Mouse (Mus musculus) liver, embryonic 11.5 days (tissue): Measurements from ENCODE around the gene Eif4g1. TPM values are rescaled to one million over a fixed set of nuclear protein-coding genes. Genes with fewer than 3 reads are reported as not detected.

Source experiments
- ATAC-seq: fragments of 200-750 bp; cut with Nextera tagmentation; replicated peaks from 2 replicates; pipeline ENCODE4 v1.8.0; 2017; ENCODE audit warnings: moderate number of reproducible peaks, mild to moderate bottlenecking, moderate TSS enrichment, moderate library complexity; ENCODE audit not compliant: low FRiP score
- DNase-seq: peaks from one replicate; pipeline ENCODE4 v3.0.0-alpha.2; 2017; ENCODE audit warnings: low spot score
- H3K27ac ChIP-seq: fragments of 300-500 bp; sonication (generic); 2 replicates; pipeline ENCODE4 v1.5.1; 2014; ENCODE audit warnings: mild to moderate bottlenecking, low read depth, low read length, control low read depth
- H3K27me3 ChIP-seq: fragments of 300-500 bp; sonication (generic); replicated peaks from 2 replicates; pipeline ENCODE4 v1.6.1; 2014; ENCODE audit warnings: low read length, mixed read lengths; ENCODE audit not compliant: control insufficient read depth, insufficient read depth
- H3K36me3 ChIP-seq: fragments of 300-500 bp; sonication (generic); 2 replicates; pipeline ENCODE4 v1.6.1; 2014; ENCODE audit warnings: mild to moderate bottlenecking, low read length, moderate library complexity, mixed read lengths; ENCODE audit not compliant: control insufficient read depth, insufficient read depth
- H3K4me1 ChIP-seq: fragments of 300-500 bp; sonication (generic); replicated peaks from 2 replicates; pipeline ENCODE4 v1.6.1; 2014; ENCODE audit warnings: low read length, mixed read lengths; ENCODE audit not compliant: control insufficient read depth, insufficient read depth
- H3K4me2 ChIP-seq: fragments of 300-500 bp; sonication (generic); 2 replicates; pipeline ENCODE4 v1.6.1; 2014; ENCODE audit warnings: mild to moderate bottlenecking, control low read depth, moderate library complexity
- H3K4me3 ChIP-seq: fragments of 300-500 bp; sonication (generic); 2 replicates; pipeline ENCODE4 v1.5.1; 2014; ENCODE audit warnings: low read depth, low read length, control low read depth
- H3K9ac ChIP-seq: fragments of 300-500 bp; sonication (generic); 2 replicates; pipeline ENCODE4 v1.6.1; 2014; ENCODE audit warnings: low read depth, low read length, control low read depth
- H3K9me3 ChIP-seq: fragments of 300-500 bp; sonication (generic); 2 replicates; pipeline ENCODE4 v1.6.1; 2016; ENCODE audit warnings: low read length, inconsistent platforms, mixed read lengths; ENCODE audit not compliant: control insufficient read depth
- WGBS: fragments of 180-500 bp; shearing (Covaris S2); extraction: QIAGEN DNeasy Blood & Tissue Kit; methylation state at CpG from one replicate; pipeline ENCODE4 v1.1.7; 2014; 5-methylcytosine and 5-hydroxymethylcytosine counted together
- polyA plus RNA-seq: library from polyadenylated mRNA; unstranded; fragments of >200 nt; fragmentation: Nextera tagmentation; extraction: Ambion mirVana; gene quantifications from 2 replicates; pipeline ENCODE4 v1.2.1, GENCODE M21; 2014

The Eif4g1 gene
- polyA plus RNA-seq, 1 experiment from 2014 or later: 185 TPM

- Histone ChIP-seq H3K9me3 (no peaks in the 10 kb centered on the region), H3K27me3 (0 out of 2 replicates have a peak, but pooled peaks cover 2% of the 10 kb centered on the region), H3K9ac (no peak overlapping the region), H3K4me3 (no peak overlapping the region), H3K36me3 (no peaks in the 10 kb centered on the region; the same call in 1 of the 2 replicates), H3K4me1 (peaks cover 4% of the 10 kb centered on the region; the same call in 1 of the 2 replicates), H3K27ac (no peak overlapping the region), H3K4me2 (no peak overlapping the region)
- ATAC-seq (no peak), DNase-seq (no peak)
- WGBS: 67% methylated on average over 4 of the region's 4 CpGs
Measured at GRCm38 (mm10) chr16:20722736-20723135, 54.6 kb downstream of the Eif4g1 start.

- Histone ChIP-seq H3K9me3 (no peaks in the 10 kb centered on the region), H3K4me3 (no peak overlapping the region), H3K4me2 (no peak overlapping the region), H3K9ac (no peak overlapping the region), H3K4me1 (peaks cover 4% of the 10 kb centered on the region; the same call in 1 of the 2 replicates), H3K27ac (no peak overlapping the region), H3K36me3 (no peaks in the 10 kb centered on the region; the same call in 1 of the 2 replicates), H3K27me3 (0 out of 2 replicates have a peak, but pooled peaks cover 2% of the 10 kb centered on the region)
- ATAC-seq (no peak), DNase-seq (no peak)
- 48% methylated on average over 4 of the region's 4 CpGs for WGBS
Measured at GRCm38 (mm10) chr16:20723247-20723646, 55.1 kb downstream of the Eif4g1 start.

- 29% methylated on average over 5 of the region's 5 CpGs for WGBS
- Histone ChIP-seq H3K4me2 (no peak overlapping the region), H3K36me3 (no peaks in the 10 kb centered on the region; the same call in 1 of the 2 replicates), H3K27me3 (0 out of 2 replicates have a peak, but pooled peaks cover 2% of the 10 kb centered on the region), H3K9ac (no peak overlapping the region), H3K9me3 (no peaks in the 10 kb centered on the region), H3K4me3 (no peak overlapping the region), H3K27ac (no peak overlapping the region), H3K4me1 (no peaks in the 10 kb centered on the region)
- no peak for DNase-seq
- ATAC-seq: peak; percentile 72
Measured at GRCm38 (mm10) chr16:20724338-20724748, 56.2 kb downstream of the Eif4g1 start.

- H3K27me3 ChIP-seq: peaks cover 5% of the 10 kb centered on the region
- H3K9me3 ChIP-seq: no peaks in the 10 kb centered on the region
- no peak overlapping the region for H3K4me2 ChIP-seq
- DNase-seq (no peak), ATAC-seq (no peak)
- no peaks in the 10 kb centered on the region for H3K4me1 ChIP-seq
- no peaks in the 10 kb centered on the region; the same call in 1 of the 2 replicates for H3K36me3 ChIP-seq
- H3K4me3 ChIP-seq: no peak overlapping the region
- 73% methylated on average over 7 of the region's 7 CpGs for WGBS
- no peak overlapping the region for H3K9ac ChIP-seq
- no peak overlapping the region for H3K27ac ChIP-seq
Measured at GRCm38 (mm10) chr16:20725321-20725720, 57.2 kb downstream of the Eif4g1 start.

GRCm38 (mm10) chr16:20725750-20726149 lies 57.6 kb downstream of the Eif4g1 start:
- Histone ChIP-seq H3K4me2 (no peak overlapping the region), H3K27ac (no peak overlapping the region), H3K4me3 (no peak overlapping the region), H3K27me3 (peaks cover 8% of the 10 kb centered on the region), H3K4me1 (no peaks in the 10 kb centered on the region), H3K9me3 (no peaks in the 10 kb centered on the region), H3K36me3 (no peaks in the 10 kb centered on the region), H3K9ac (no peak overlapping the region)
- ATAC-seq (no peak), DNase-seq (no peak)
- WGBS: 72% methylated on average over 4 of the region's 4 CpGs

- Histone ChIP-seq H3K27me3 (peaks cover 14% of the 10 kb centered on the region), H3K27ac (no peak overlapping the region), H3K9me3 (no peaks in the 10 kb centered on the region), H3K4me2 (no peak overlapping the region), H3K9ac (no peak overlapping the region), H3K36me3 (no peaks in the 10 kb centered on the region), H3K4me3 (no peak overlapping the region), H3K4me1 (no peaks in the 10 kb centered on the region)
- ATAC-seq (no peak), DNase-seq (no peak)
- WGBS: 48% methylated on average over 1 of the region's 1 CpGs
Measured at GRCm38 (mm10) chr16:20726384-20726783, 58.3 kb downstream of the Eif4g1 start.

- peak overlapping the region; percentile 23 for H3K4me2 ChIP-seq
- peak overlapping the region; percentile 27; the same call in 1 of the 2 replicates for H3K4me3 ChIP-seq
- peaks cover 3% of the 10 kb centered on the region; the same call in 1 of the 2 replicates for H3K4me1 ChIP-seq
- H3K9me3 ChIP-seq: no peaks in the 10 kb centered on the region
- H3K27me3 ChIP-seq: peaks cover 53% of the 10 kb centered on the region
- 22% methylated on average over 5 of the region's 5 CpGs for WGBS
- H3K9ac ChIP-seq: no peak overlapping the region
- ATAC-seq: peak; percentile 50; the same call in 1 of the 2 replicates
- peak overlapping the region; percentile 30; the same call in 1 of the 2 replicates for H3K27ac ChIP-seq
- DNase-seq: no peak
- H3K36me3 ChIP-seq: no peaks in the 10 kb centered on the region
Measured at GRCm38 (mm10) chr16:20730293-20730711, 62.2 kb downstream of the Eif4g1 start.

GRCm38 (mm10) chr16:20731688-20732087 lies 63.6 kb downstream of the Eif4g1 start:
- DNase-seq (no peak), ATAC-seq (no peak)
- Histone ChIP-seq H3K4me2 (no peak overlapping the region), H3K27ac (no peak overlapping the region), H3K27me3 (peaks cover 64% of the 10 kb centered on the region), H3K9me3 (no peaks in the 10 kb centered on the region), H3K9ac (no peak overlapping the region), H3K4me3 (no peak overlapping the region), H3K36me3 (no peaks in the 10 kb centered on the region), H3K4me1 (peaks cover 3% of the 10 kb centered on the region; the same call in 1 of the 2 replicates)
- WGBS: 54% methylated on average over 5 of the region's 5 CpGs
